Mouse (Mus musculus) E14TG2a.4 (cell line): ENCODE data around the gene Itgb5.

Experiments
- CTCF ChIP-seq: conservative IDR thresholded peaks from 2 replicates; pipeline ENCODE4 v1.5.1; 2014; ENCODE audit warnings: low read length
- NANOG ChIP-seq: IDR thresholded peaks from 2 replicates; pipeline ENCODE4 v1.6.1; 2014; ENCODE audit warnings: borderline replicate concordance, low read length, mixed read lengths
- POU5F1 ChIP-seq: IDR thresholded peaks from 2 replicates; pipeline ENCODE4 v1.6.1; 2014; ENCODE audit warnings: low read length, borderline replicate concordance

- no peak for TF ChIP-seq CTCF
- TF ChIP-seq POU5F1 = no peak
- TF ChIP-seq NANOG = no peak
These were observed 15.4 kb downstream of the Itgb5 start for GRCm38 (mm10) chr16:33844866-33845265.
